Mouse (Mus musculus): ENCODE measurements around the gene Elobl.

DNA sequence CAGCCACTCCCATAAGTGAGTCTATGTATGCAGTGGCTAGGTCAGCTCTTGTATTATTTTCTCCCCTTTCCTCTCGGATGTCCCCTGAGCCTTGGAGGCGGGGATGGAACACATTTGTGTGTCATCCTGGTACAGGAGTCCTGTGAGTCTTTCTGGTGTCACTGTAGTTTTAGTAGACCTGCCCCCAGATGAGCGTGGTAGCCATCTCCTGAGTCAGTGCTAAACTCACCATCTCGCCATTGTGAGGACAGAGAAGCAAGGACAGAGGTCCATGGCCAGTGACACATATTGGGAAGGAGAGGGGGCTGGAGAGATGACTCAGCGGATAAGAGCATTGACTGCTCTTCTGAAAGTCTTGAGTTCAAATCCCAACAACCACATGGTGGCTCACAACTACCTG, 10.5 kb upstream of the Elobl start:
- no peak for TF ChIP-seq CTCF (IDR thresholded peaks at IDR 0.05)
- TF ChIP-seq EP300 (IDR thresholded peaks at IDR 0.05) = no peak
